In genomic region chr2:5396415-5396814, GRCm38 (mm10) we compare ENCODE assay signal across 13 mouse cellular contexts.
DNase-seq lines count a peak whose midpoint lies in the region; ATAC-seq and TF ChIP-seq lines count a peak whose summit lies in the region.
"Had no signal": no experiment of that assay in that cellular context is flagged by ENCODE, and none has a peak within 500 bp of the region (broad histone marks: within the 10 kb centered on the region; RNA-seq: fewer than 3 reads in every experiment).

No protein-coding gene starts in this region.

- 69% methylated on average over 1 of the region's 1 CpGs for WGBS in embryonic facial prominence, embryonic 11.5 days
- WGBS in embryonic facial prominence, embryonic 10.5 days = 77% methylated on average over 1 of the region's 1 CpGs
- WGBS in kidney, adult 2 months = 66% methylated on average over 1 of the region's 1 CpGs
- WGBS in kidney, embryonic 14.5 days = 55% methylated on average over 1 of the region's 1 CpGs

- no peak overlapping the region for H3K4me2 ChIP-seq in embryonic facial prominence, embryonic 11.5 days (ENCODE audit: low read depth, low read length)
- H3K4me2 ChIP-seq in kidney, embryonic 14.5 days (replicated peaks; ENCODE audit: low read depth, low read length) = no peak overlapping the region
- H3K4me2 ChIP-seq: embryonic facial prominence, embryonic 12.5 days had no signal

- TF ChIP-seq CTCF in kidney, adult 2 months (conservative IDR thresholded peaks at IDR 0.05; ENCODE audit: insufficient read depth, insufficient read length, low read depth, low read length) = 0 out of 2 replicates have a peak, but pooled peaks have one; percentile 13
- no peak for TF ChIP-seq CTCF in brain, embryonic 14.5 days (IDR thresholded peaks at IDR 0.05; ENCODE audit: borderline replicate concordance, extremely low read depth, insufficient read depth, insufficient read length)

- H3K27ac ChIP-seq in embryonic facial prominence, embryonic 11.5 days (replicated peaks; ENCODE audit: low read depth, low read length) = no peak overlapping the region
- H3K27ac ChIP-seq in embryonic facial prominence, embryonic 10.5 days (replicated peaks) = no peak overlapping the region
- H3K27ac ChIP-seq in kidney, adult 2 months (ENCODE audit: insufficient read depth, low read depth, low read length) = no peak overlapping the region
- H3K27ac ChIP-seq in kidney, embryonic 14.5 days (ENCODE audit: low read depth, low read length) = no peak overlapping the region
- H3K27ac ChIP-seq: embryonic facial prominence, embryonic 12.5 days; limb, embryonic 10.5 days had no signal

- H3K4me1 ChIP-seq in embryonic facial prominence, embryonic 11.5 days (ENCODE audit: control insufficient read depth, insufficient read depth, low read length) = no peaks in the 10 kb centered on the region
- no peaks in the 10 kb centered on the region; the same call in 1 of the 2 replicates for H3K4me1 ChIP-seq in embryonic facial prominence, embryonic 10.5 days
- no peaks in the 10 kb centered on the region for H3K4me1 ChIP-seq in kidney, adult 2 months (ENCODE audit: control insufficient read depth, insufficient read depth, low read length)
- no peaks in the 10 kb centered on the region for H3K4me1 ChIP-seq in kidney, embryonic 14.5 days (ENCODE audit: control insufficient read depth, insufficient read depth, low read length)
- H3K4me1 ChIP-seq: embryonic facial prominence, embryonic 12.5 days had no signal

- no peak overlapping the region for H3K9ac ChIP-seq in embryonic facial prominence, embryonic 11.5 days (replicated peaks; ENCODE audit: low read length)
- no peak overlapping the region for H3K9ac ChIP-seq in kidney, embryonic 14.5 days (ENCODE audit: low read depth, low read length)
- H3K9ac ChIP-seq: embryonic facial prominence, embryonic 12.5 days; liver, postnatal 0 days had no signal

- ATAC-seq in embryonic facial prominence, embryonic 11.5 days (replicated peaks; ENCODE audit: insufficient number of reproducible peaks, low FRiP score, low TSS enrichment, low read depth) = no peak
- ATAC-seq in kidney, embryonic 14.5 days (ENCODE audit: low FRiP score, low TSS enrichment) = no peak
- ATAC-seq: liver, postnatal 0 days had no signal

- no peaks in the 10 kb centered on the region for H3K36me3 ChIP-seq in embryonic facial prominence, embryonic 11.5 days (replicated peaks; ENCODE audit: control insufficient read depth, insufficient read depth, low read depth, low read length)
- H3K36me3 ChIP-seq in embryonic facial prominence, embryonic 10.5 days (replicated peaks) = no peaks in the 10 kb centered on the region
- H3K36me3 ChIP-seq in kidney, adult 2 months (ENCODE audit: control insufficient read depth, insufficient read depth, low read length) = no peaks in the 10 kb centered on the region
- H3K36me3 ChIP-seq in kidney, embryonic 14.5 days (ENCODE audit: control insufficient read depth, insufficient read depth, low read length) = no peaks in the 10 kb centered on the region
- H3K36me3 ChIP-seq: embryonic facial prominence, embryonic 12.5 days; limb, embryonic 10.5 days had no signal

- H3K4me3 ChIP-seq in embryonic facial prominence, embryonic 11.5 days (ENCODE audit: low read depth, low read length) = no peak overlapping the region
- H3K4me3 ChIP-seq in embryonic facial prominence, embryonic 10.5 days = no peak overlapping the region
- H3K4me3 ChIP-seq in kidney, adult 2 months (ENCODE audit: insufficient read depth, low read depth, low read length) = no peak overlapping the region
- H3K4me3 ChIP-seq in kidney, embryonic 14.5 days (ENCODE audit: low read length) = no peak overlapping the region
- H3K4me3 ChIP-seq: embryonic facial prominence, embryonic 12.5 days; limb, embryonic 10.5 days had no signal

- H3K9me3 ChIP-seq in embryonic facial prominence, embryonic 11.5 days (replicated peaks; ENCODE audit: control insufficient read depth, low read length) = no peaks in the 10 kb centered on the region
- H3K9me3 ChIP-seq in embryonic facial prominence, embryonic 10.5 days = no peaks in the 10 kb centered on the region
- no peaks in the 10 kb centered on the region for H3K9me3 ChIP-seq in kidney, embryonic 14.5 days (ENCODE audit: control insufficient read depth, low read length)
- H3K9me3 ChIP-seq: embryonic facial prominence, embryonic 12.5 days; limb, embryonic 10.5 days had no signal

- no peaks in the 10 kb centered on the region for H3K27me3 ChIP-seq in embryonic facial prominence, embryonic 11.5 days (ENCODE audit: control insufficient read depth, insufficient read depth, low read length)
- no peaks in the 10 kb centered on the region for H3K27me3 ChIP-seq in embryonic facial prominence, embryonic 10.5 days (replicated peaks; ENCODE audit: low read depth, poor library complexity, severe bottlenecking)
- H3K27me3 ChIP-seq in kidney, adult 2 months (replicated peaks; ENCODE audit: control insufficient read depth, insufficient read depth, low read length) = no peaks in the 10 kb centered on the region
- no peaks in the 10 kb centered on the region for H3K27me3 ChIP-seq in kidney, embryonic 14.5 days (ENCODE audit: control insufficient read depth, insufficient read depth, low read length)
- H3K27me3 ChIP-seq: embryonic facial prominence, embryonic 12.5 days had no signal

- peak; percentile 26 for DNase-seq in embryonic facial prominence, embryonic 11.5 days (ENCODE audit: low spot score)
- DNase-seq in embryonic facial prominence, embryonic 10.5 days (ENCODE audit: low spot score) = no peak
- peak; percentile 19 for DNase-seq in kidney, adult 2 months
- DNase-seq in 3T3-L1 (ENCODE audit: low read depth, low spot score) = peak; percentile 39
- peak; percentile 70 for DNase-seq in brain, embryonic 14.5 days (ENCODE audit: low read depth)
- no peak for DNase-seq in thymus, postnatal 4 days
- DNase-seq in spleen, adult 12 weeks (ENCODE audit: low spot score) = no peak
- DNase-seq: gastrocnemius, postnatal 10 days; heart, postnatal 36 days; liver, postnatal 0 days had no signal

- no peak for TF ChIP-seq POLR2A in kidney, adult 2 months (IDR thresholded peaks at IDR 0.05; ENCODE audit: low read depth, low read length)
- TF ChIP-seq POLR2A in brain, embryonic 14.5 days (IDR thresholded peaks at IDR 0.05; ENCODE audit: borderline replicate concordance, extremely low read depth, insufficient read depth, insufficient read length, poor library complexity, severe bottlenecking) = no peak

Comparison
In these comparisons a context has a peak if more than half of its experiments do, and no peak if none do; other contexts are left out.
1. DNase-seq: peak in embryonic facial prominence, embryonic 11.5 days (single experiment), kidney, adult 2 months (single experiment), 3T3-L1 (single experiment) and brain, embryonic 14.5 days (single experiment); none in embryonic facial prominence, embryonic 10.5 days (single experiment), thymus, postnatal 4 days (single experiment) and spleen, adult 12 weeks (single experiment).